ENCODE assay signal across 8 mouse cellular contexts in the genomic region with DNA sequence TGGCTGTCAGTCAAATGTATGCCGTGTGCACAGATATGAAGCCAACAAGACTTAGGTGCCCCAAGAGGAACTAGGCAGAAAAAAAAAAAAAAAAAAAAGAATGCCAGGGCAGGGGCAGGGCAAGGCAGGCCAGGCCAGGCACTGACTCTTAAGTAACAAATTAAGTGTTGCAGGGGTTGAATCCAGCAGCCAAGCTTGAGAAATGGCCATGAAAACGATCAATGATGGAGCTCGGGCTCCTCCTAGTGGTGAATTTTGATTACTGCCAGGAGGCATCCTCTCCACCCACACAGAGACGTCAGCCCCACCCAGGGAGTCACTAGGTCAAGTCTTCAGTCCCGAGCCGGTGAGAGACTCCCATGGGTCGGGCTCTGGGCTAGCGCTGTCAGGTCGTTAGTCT. TPM values are rescaled to one million over a fixed set of nuclear protein-coding genes. Genes with fewer than 3 reads are reported as not detected.
DNase-seq lines count a peak whose midpoint lies in the region; ATAC-seq lines count a peak whose summit lies in the region.

No protein-coding gene starts in this region.

- H3K4me1 ChIP-seq in embryonic facial prominence, embryonic 14.5 days (ENCODE audit: control insufficient read depth, insufficient read depth, low read length): no peaks in the 10 kb centered on the region; the same call in 1 of the 2 replicates
- H3K4me1 ChIP-seq in limb, embryonic 13.5 days: peaks cover 10% of the 10 kb centered on the region; the same call in 1 of the 2 replicates

- H3K36me3 ChIP-seq in embryonic facial prominence, embryonic 14.5 days (ENCODE audit: control insufficient read depth, insufficient read depth, low read length): no peaks in the 10 kb centered on the region
- H3K36me3 ChIP-seq in limb, embryonic 13.5 days: no peaks in the 10 kb centered on the region
- H3K36me3 ChIP-seq in splenic B cell, adult 2 months (ENCODE audit: control insufficient read depth, insufficient read depth, low read length, poor library complexity, severe bottlenecking): no peaks in the 10 kb centered on the region

- H3K9me3 ChIP-seq in embryonic facial prominence, embryonic 14.5 days (ENCODE audit: control insufficient read depth, low read length): no peaks in the 10 kb centered on the region
- H3K9me3 ChIP-seq in limb, embryonic 13.5 days: no peaks in the 10 kb centered on the region

- WGBS in embryonic facial prominence, embryonic 14.5 days: 4% methylated on average over 9 of the region's 9 CpGs
- 9% methylated on average over 9 of the region's 9 CpGs for WGBS in limb, embryonic 13.5 days

- peak; percentile 85 for ATAC-seq in embryonic facial prominence, embryonic 14.5 days (ENCODE audit: low read depth)
- ATAC-seq in limb, embryonic 13.5 days (ENCODE audit: low FRiP score, low read depth): peak; percentile 67

- no peak overlapping the region for H3K27ac ChIP-seq in embryonic facial prominence, embryonic 14.5 days (replicated peaks; ENCODE audit: low read depth, low read length)
- H3K27ac ChIP-seq in limb, embryonic 13.5 days: no peak overlapping the region

- no peak overlapping the region for H3K4me3 ChIP-seq in embryonic facial prominence, embryonic 14.5 days (ENCODE audit: low read depth, low read length)
- H3K4me3 ChIP-seq in limb, embryonic 13.5 days: no peak overlapping the region

- DNase-seq in A20 (ENCODE audit: low read depth, low spot score): peak; percentile 84
- DNase-seq in adrenal gland, postnatal 4 days (ENCODE audit: low spot score in 2 of 2): peak; percentile 62 to 73
- DNase-seq in embryonic facial prominence, embryonic 14.5 days (ENCODE audit: low spot score): peak; percentile 90
- DNase-seq in heart, adult 9 months (ENCODE audit: low spot score in 2 of 2): peak; percentile 73 to 83
- DNase-seq in kidney, adult 9 months: peak; percentile 94
- peak; percentile 76 for DNase-seq in naive thymus-derived CD4-positive, alpha-beta T cell, adult 2 months (ENCODE audit: low read depth)
- peak; percentile 83 for DNase-seq in splenic B cell, adult 2 months (ENCODE audit: low read depth, low spot score)

- H3K27me3 ChIP-seq in embryonic facial prominence, embryonic 14.5 days (replicated peaks; ENCODE audit: control insufficient read depth, insufficient read depth, low read length): no peaks in the 10 kb centered on the region
- H3K27me3 ChIP-seq in limb, embryonic 13.5 days: peaks cover 10% of the 10 kb centered on the region; the same call in 1 of the 2 replicates
- no peaks in the 10 kb centered on the region; the same call in 1 of the 2 replicates for H3K27me3 ChIP-seq in splenic B cell, adult 2 months (ENCODE audit: control insufficient read depth, insufficient read depth, low read length, poor library complexity, severe bottlenecking)

- H3K4me2 ChIP-seq in embryonic facial prominence, embryonic 14.5 days (ENCODE audit: low read depth, low read length): peak overlapping the region; percentile 19
- peak overlapping the region; percentile 45 for H3K4me2 ChIP-seq in limb, embryonic 13.5 days (replicated peaks)

- no peak overlapping the region for H3K9ac ChIP-seq in embryonic facial prominence, embryonic 14.5 days (ENCODE audit: low read depth, low read length)
- no peak overlapping the region for H3K9ac ChIP-seq in limb, embryonic 13.5 days

RNA-seq across cellular contexts. Expression of gene Gm26657, which starts 54.7 kb away (rescaled TPM):
- total RNA-seq in adrenal gland, postnatal 4 days (2021): not detected
- polyA plus RNA-seq in embryonic facial prominence, embryonic 14.5 days (2014; fragmentation: Nextera tagmentation; extraction: Ambion mirVana): not detected in 2 replicates
- polyA plus RNA-seq in limb, embryonic 13.5 days (2015; fragmentation: Nextera tagmentation; extraction: Ambion mirVana): not detected in 2 replicates

RNA-seq across cellular contexts. Expression of gene Actl7b, which starts 56.1 kb away (rescaled TPM):
- under 1 TPM in 1 of 2 experiments, not detected in 1; 0.34 TPM for total RNA-seq in adrenal gland, postnatal 4 days (2021)
- polyA plus RNA-seq in embryonic facial prominence, embryonic 14.5 days (2014; fragmentation: Nextera tagmentation; extraction: Ambion mirVana): not detected in 2 replicates
- polyA plus RNA-seq in limb, embryonic 13.5 days (2015; fragmentation: Nextera tagmentation; extraction: Ambion mirVana): not detected in 2 replicates

RNA-seq across cellular contexts. Expression of gene Actl7a, which starts 58.1 kb away (rescaled TPM):
- total RNA-seq in adrenal gland, postnatal 4 days (2021): not detected
- polyA plus RNA-seq in embryonic facial prominence, embryonic 14.5 days (2014; fragmentation: Nextera tagmentation; extraction: Ambion mirVana): not detected in 2 replicates
- polyA plus RNA-seq in limb, embryonic 13.5 days (2015; fragmentation: Nextera tagmentation; extraction: Ambion mirVana): not detected in 2 replicates
